Mouse (Mus musculus): ENCODE results near the gene Olfr670. TPM values are rescaled to one million over a fixed set of nuclear protein-coding genes. Genes with fewer than 3 reads are reported as not detected.
"Not testable (repeated sequence)": the region's sequence is repeated elsewhere in the genome, so short reads cannot be mapped to it uniquely, and the experiment has no call there.

Gene Olfr670
- total RNA-seq (2021): not detected

DNA sequence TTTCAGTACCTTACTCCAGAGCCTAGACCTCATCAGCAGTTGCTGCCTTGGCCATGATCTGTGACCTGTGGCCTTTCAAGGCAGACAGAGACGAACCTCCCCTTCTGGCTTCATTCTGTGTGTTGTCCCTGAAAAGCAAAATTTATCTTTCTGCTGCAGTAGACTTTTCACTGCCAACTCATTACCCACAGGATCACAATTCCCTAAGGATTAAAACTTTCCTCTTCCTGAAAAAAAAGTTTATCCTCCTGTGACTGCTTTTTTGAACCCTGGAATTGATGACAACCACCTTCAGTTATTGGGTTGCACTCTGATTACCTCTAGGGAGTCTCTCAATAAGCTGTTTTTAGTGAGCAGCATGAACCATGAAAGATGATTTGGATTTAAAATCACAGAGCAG, at the start of gene Olfr670:
Gene Olfr670 (minus strand): TSS at position 101 of the 400 bp plus-strand sequence.
- no peak for DNase-seq (ENCODE audit: extremely low spot score in 1 of 2, low spot score in 1 of 2)

DNA sequence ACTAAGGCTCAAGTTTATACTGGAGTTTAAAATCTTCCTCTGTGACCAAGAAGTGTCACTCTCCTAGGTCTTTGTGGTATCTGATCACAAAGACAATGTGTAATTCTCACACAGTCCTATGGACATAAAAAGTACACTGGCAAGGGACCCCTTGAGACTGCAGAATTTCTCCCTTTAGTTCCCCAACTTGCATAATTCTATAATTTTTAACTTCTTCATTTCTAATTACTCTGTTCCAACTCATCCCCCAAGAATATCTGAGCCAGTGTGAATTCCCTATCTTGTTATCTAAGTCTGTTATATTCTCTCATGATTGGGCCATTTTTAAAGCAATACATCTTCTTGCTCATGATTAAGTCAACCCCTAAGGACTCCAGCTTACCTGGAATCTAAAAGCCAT, 39.5 kb upstream of the Olfr670 start, which contains the start of gene Olfr672:
Gene Olfr672 (minus strand): TSS at position 101 of the 400 bp plus-strand sequence.
- DNase-seq (ENCODE audit: extremely low spot score in 1 of 2, low spot score in 1 of 2): no peak

DNA sequence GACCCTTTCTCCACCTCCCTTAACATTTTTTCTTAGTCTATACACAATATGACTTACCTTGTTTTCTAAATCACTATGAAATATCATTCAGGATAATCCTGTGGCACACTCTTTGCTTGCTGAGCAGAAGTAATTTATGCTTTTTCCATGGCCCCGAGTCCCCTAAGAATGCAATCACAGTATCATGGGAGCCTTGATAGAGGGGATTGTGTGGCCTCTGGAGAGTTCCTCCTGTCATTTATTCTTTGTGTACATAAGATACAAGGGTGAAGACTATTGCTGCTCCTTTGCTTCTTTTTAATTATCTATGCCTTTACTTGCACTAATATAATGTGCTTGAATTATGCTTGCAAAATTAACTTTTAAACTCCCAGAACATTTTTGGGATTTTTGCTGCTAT, 16.6 kb upstream of the Olfr670 start, which contains the start of gene Olfr671:
Gene Olfr671 (minus strand): TSS at position 101 of the 400 bp plus-strand sequence.
- no peak for DNase-seq (ENCODE audit: extremely low spot score in 1 of 2, low spot score in 1 of 2)

DNA sequence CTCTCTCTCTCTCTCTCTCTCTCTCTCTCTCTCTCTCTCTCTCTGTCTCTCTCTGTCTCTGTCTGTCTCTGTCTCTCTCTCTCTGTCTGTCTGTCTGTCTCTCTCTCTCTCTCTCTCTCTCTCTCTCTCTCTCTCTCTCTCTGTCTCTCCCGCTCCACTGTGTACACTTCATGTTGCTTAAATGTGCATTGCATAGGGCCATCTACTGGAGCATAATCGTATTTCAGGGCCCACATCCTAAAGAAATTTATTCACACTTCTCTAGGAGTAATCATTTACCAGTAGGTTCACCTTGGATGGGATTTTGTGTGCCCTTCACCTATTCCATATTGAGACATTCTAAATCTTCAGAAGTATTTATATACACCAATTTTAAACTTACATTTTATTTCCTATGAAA, 10.1 kb upstream of the Olfr670 start:
- not testable (repeated sequence) for DNase-seq (ENCODE audit: extremely low spot score in 1 of 2, low spot score in 1 of 2)

DNA sequence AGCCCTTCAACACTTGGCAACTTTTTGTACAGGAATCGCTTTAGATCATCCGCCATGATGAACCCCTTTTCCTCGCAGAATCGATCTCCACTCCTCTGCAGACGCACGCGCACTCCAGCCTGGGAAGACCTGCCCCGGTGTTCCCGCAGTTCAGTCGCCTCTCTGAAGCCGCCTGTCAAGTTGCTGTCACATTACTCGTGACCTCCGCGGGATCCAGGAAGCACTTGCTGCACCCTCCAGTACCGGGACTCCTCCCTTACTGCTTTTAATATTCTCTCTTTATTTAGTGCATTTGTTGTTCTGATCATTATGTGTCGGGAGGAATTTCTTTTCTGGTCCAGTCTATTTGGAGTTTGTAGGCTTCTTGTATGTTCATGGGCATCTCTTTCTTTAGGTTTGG, 12.2 kb downstream of the Olfr670 start:
- not testable (repeated sequence) for DNase-seq (ENCODE audit: extremely low spot score in 1 of 2, low spot score in 1 of 2)

DNA sequence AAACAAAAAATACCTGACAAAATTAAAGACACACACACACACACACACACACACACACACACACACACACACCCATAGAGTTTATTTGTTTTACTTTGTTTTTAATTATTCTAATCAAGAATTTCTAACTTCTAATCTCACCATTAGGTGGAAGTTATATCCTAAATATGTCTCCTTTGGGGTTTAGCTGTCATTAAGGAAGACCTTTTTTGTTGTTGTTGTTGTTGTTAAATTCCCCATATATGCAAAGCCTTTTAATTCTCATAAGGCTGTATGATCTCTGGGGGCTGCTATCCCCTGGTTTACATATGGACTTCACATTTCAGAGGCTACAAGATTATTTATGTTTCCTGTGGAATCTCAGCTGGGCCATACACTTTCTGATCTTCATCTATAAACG, 28.5 kb downstream of the Olfr670 start, which contains the start of gene Olfr669:
Gene Olfr669 (plus strand): TSS at position 301 of the 400 bp plus-strand sequence.
- no peak for DNase-seq (ENCODE audit: extremely low spot score in 1 of 2, low spot score in 1 of 2)

DNA sequence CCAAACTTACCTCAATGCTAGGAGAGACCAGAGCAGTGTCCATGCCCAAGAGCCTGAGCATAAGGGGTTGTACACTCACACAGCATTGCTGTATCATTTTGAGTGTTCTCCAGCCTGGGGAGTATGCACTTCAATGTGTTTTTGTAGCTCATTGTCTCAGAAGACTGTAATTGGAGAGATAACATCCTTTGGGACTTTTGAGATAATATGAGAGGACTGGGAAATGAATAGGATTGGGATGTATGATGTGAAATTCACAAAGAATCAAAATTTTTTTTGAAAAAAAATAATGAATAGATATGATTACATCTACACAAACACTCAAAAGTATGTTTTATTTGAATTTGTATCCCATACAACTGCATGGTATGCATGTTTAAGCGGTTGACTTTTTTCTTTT, 34.5 kb downstream of the Olfr670 start, which contains the start of gene Olfr668:
Gene Olfr668 (minus strand): TSS at position 101 of the 400 bp plus-strand sequence.
- DNase-seq (ENCODE audit: extremely low spot score in 1 of 2, low spot score in 1 of 2): no peak

DNA sequence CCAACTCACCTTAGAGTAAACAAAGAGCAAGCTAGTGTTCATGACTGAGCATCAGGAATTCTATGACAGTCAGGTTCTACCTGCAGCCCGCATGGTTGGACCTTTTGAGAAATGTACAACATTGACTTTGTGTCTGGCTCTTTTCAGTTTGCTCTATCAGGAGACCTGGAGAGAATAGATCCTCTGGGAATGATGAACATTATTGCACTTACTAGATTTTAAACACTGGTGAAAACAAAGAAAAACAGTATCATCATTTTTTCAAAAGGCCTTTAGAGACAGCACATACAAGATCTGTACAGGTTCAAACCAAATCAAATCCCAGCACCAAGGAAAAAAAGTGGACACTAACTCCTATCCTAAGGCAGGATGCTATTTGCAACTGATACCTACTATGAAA, 41.0 kb downstream of the Olfr670 start, which contains the start of gene Olfr667:
Gene Olfr667 (minus strand): TSS at position 101 of the 400 bp plus-strand sequence.
- DNase-seq (ENCODE audit: extremely low spot score in 1 of 2, low spot score in 1 of 2): no peak

Other genes starting within 250 kb of the Olfr670 start
- not detected for gene Usp17le, start 185.2 kb downstream of the Olfr670 start, total RNA-seq (2021)
- not detected for gene Usp17lb, start 120.0 kb downstream of the Olfr670 start, total RNA-seq (2021)
- gene Usp17la, start 105.6 kb downstream of the Olfr670 start, total RNA-seq (2021): not detected
- gene Olfr665, start 84.6 kb downstream of the Olfr670 start, total RNA-seq (2021): not detected
- not detected for gene Olfr666, start 66.7 kb downstream of the Olfr670 start, total RNA-seq (2021)
- not detected for gene Olfr667, start 41.1 kb downstream of the Olfr670 start, total RNA-seq (2021)
- not detected for gene Olfr668, start 34.6 kb downstream of the Olfr670 start, total RNA-seq (2021)
- not detected for gene Olfr669, start 28.4 kb downstream of the Olfr670 start, total RNA-seq (2021)
- not detected for gene Olfr671, start 16.5 kb upstream of the Olfr670 start, total RNA-seq (2021)
- gene Olfr672, start 39.4 kb upstream of the Olfr670 start, total RNA-seq (2021): not detected
- gene Olfr675, start 65.8 kb upstream of the Olfr670 start, total RNA-seq (2021): not detected
- not detected for gene Olfr676, start 70.1 kb upstream of the Olfr670 start, total RNA-seq (2021)
- gene Olfr677, start 88.8 kb upstream of the Olfr670 start, total RNA-seq (2021): not detected
- gene Olfr678, start 101.9 kb upstream of the Olfr670 start, total RNA-seq (2021): not detected
- gene Olfr679, start 118.6 kb upstream of the Olfr670 start, total RNA-seq (2021): not detected
- not detected for gene Olfr680-ps1, start 130.2 kb upstream of the Olfr670 start, total RNA-seq (2021)
- gene Olfr681, start 154.2 kb upstream of the Olfr670 start, total RNA-seq (2021): not detected
- not detected for gene Olfr683, start 184.4 kb upstream of the Olfr670 start, total RNA-seq (2021)
- gene Olfr684, start 201.0 kb upstream of the Olfr670 start, total RNA-seq (2021): not detected
- gene Olfr685, start 223.4 kb upstream of the Olfr670 start, total RNA-seq (2021): not detected
- gene Olfr686, start 244.9 kb upstream of the Olfr670 start, total RNA-seq (2021): not detected

Data from layer of hippocampus, postnatal 25 days (tissue).